Mouse (Mus musculus) stomach, embryonic 14.5 days (tissue): Measurements from ENCODE around the gene Pcyt1a. TPM values are rescaled to one million over a fixed set of nuclear protein-coding genes. Genes with fewer than 3 reads are reported as not detected.
A peak's percentile ranks its signal among the peaks of the same experiment; 100 is the strongest.

Source experiments
- ATAC-seq: fragments of 200-750 bp; cut with Nextera tagmentation; 2 replicates; pipeline ENCODE4 v1.8.0; 2017; ENCODE audit warnings: low read depth, moderate TSS enrichment; ENCODE audit not compliant: insufficient number of reproducible peaks, insufficient read depth, low FRiP score
- H3K27ac ChIP-seq: fragments of 300-500 bp; sonication (generic); 2 replicates; pipeline ENCODE4 v1.5.1; 2014; ENCODE audit warnings: mild to moderate bottlenecking, low read length, moderate library complexity, mixed read lengths
- H3K27me3 ChIP-seq: fragments of 300-500 bp; sonication (generic); 2 replicates; pipeline ENCODE4 v1.6.1; 2014; ENCODE audit warnings: low read length, control low read depth, mixed read lengths; ENCODE audit not compliant: control insufficient read depth, insufficient read depth
- H3K36me3 ChIP-seq: fragments of 300-500 bp; sonication (generic); 2 replicates; pipeline ENCODE4 v1.6.1; 2014; ENCODE audit warnings: mild to moderate bottlenecking, control low read depth, low read length, moderate library complexity, mixed read lengths; ENCODE audit not compliant: control insufficient read depth, insufficient read depth
- H3K4me1 ChIP-seq: fragments of 300-500 bp; sonication (generic); 2 replicates; pipeline ENCODE4 v1.6.1; 2014; ENCODE audit warnings: low read length, control low read depth, mixed read lengths; ENCODE audit not compliant: control insufficient read depth, insufficient read depth
- H3K4me2 ChIP-seq: fragments of 300-500 bp; sonication (generic); replicated peaks from 2 replicates; pipeline ENCODE4 v1.6.1; 2014; ENCODE audit warnings: low read depth, low read length, control low read depth
- H3K4me3 ChIP-seq: fragments of 300-500 bp; sonication (generic); 2 replicates; pipeline ENCODE4 v1.5.1; 2014; ENCODE audit warnings: low read depth, low read length, control low read depth
- H3K9ac ChIP-seq: fragments of 300-500 bp; sonication (generic); replicated peaks from 2 replicates; pipeline ENCODE4 v1.6.1; 2014; ENCODE audit warnings: low read depth, mild to moderate bottlenecking, control low read depth, low read length, moderate library complexity, mixed read lengths
- H3K9me3 ChIP-seq: fragments of 300-500 bp; sonication (generic); 2 replicates; pipeline ENCODE4 v1.6.1; 2016; ENCODE audit warnings: low read depth, low read length, control low read depth; ENCODE audit not compliant: control insufficient read depth
- WGBS: fragments of 180-500 bp; shearing (Covaris S2); extraction: QIAGEN DNeasy Blood & Tissue Kit; methylation state at CpG from one replicate; pipeline ENCODE4 v1.1.7; 2014; 5-methylcytosine and 5-hydroxymethylcytosine counted together
- polyA plus RNA-seq: library from polyadenylated mRNA; unstranded; fragments of >200 nt; fragmentation: Nextera tagmentation; extraction: Ambion mirVana; gene quantifications from 2 replicates; pipeline ENCODE4 v1.2.1, GENCODE M21; 2014

Gene Pcyt1a
- polyA plus RNA-seq, 1 experiment from 2014 or later = 40.3 TPM

- no peak overlapping the region for H3K9ac ChIP-seq
- H3K36me3 ChIP-seq = peaks cover 7% of the 10 kb centered on the region
- 46% methylated on average over 3 of the region's 3 CpGs for WGBS
- no peak for ATAC-seq
- H3K4me3 ChIP-seq = no peak overlapping the region
- 0 out of 2 replicates have a peak overlapping the region, but pooled peaks have one; percentile 27 for H3K27ac ChIP-seq
- no peak overlapping the region for H3K4me2 ChIP-seq
- H3K4me1 ChIP-seq = peaks cover 3% of the 10 kb centered on the region; the same call in 1 of the 2 replicates
- H3K27me3 ChIP-seq = no peaks in the 10 kb centered on the region
- no peaks in the 10 kb centered on the region for H3K9me3 ChIP-seq
Measured at GRCm38 (mm10) chr16:32396541-32396835, 34.2 kb upstream of the Pcyt1a start.

- no peak overlapping the region for H3K4me2 ChIP-seq
- 67% methylated on average over 3 of the region's 3 CpGs for WGBS
- H3K36me3 ChIP-seq = peaks cover 1% of the 10 kb centered on the region; the same call in 1 of the 2 replicates
- H3K9me3 ChIP-seq = no peaks in the 10 kb centered on the region
- H3K27ac ChIP-seq = no peak overlapping the region
- peaks cover 3% of the 10 kb centered on the region; the same call in 1 of the 2 replicates for H3K4me1 ChIP-seq
- no peaks in the 10 kb centered on the region for H3K27me3 ChIP-seq
- no peak overlapping the region for H3K4me3 ChIP-seq
- no peak overlapping the region for H3K9ac ChIP-seq
- ATAC-seq = no peak
Measured at GRCm38 (mm10) chr16:32398206-32398605, 32.5 kb upstream of the Pcyt1a start.

- no peak for ATAC-seq
Measured at GRCm38 (mm10) chr16:32400267-32400666, 30.5 kb upstream of the Pcyt1a start, which contains the start of gene Tm4sf19. Gene Tm4sf19 (plus strand): TSS chr16:32400506.

GRCm38 (mm10) chr16:32401335-32401965, 29.3 kb upstream of the Pcyt1a start:
- Histone ChIP-seq H3K4me1 (peaks cover 3% of the 10 kb centered on the region; the same call in 1 of the 2 replicates), H3K9ac (no peak overlapping the region), H3K36me3 (no peaks in the 10 kb centered on the region), H3K27me3 (no peaks in the 10 kb centered on the region), H3K4me2 (no peak overlapping the region), H3K27ac (no peak overlapping the region), H3K4me3 (no peak overlapping the region), H3K9me3 (no peaks in the 10 kb centered on the region)
- 79% methylated on average over 9 of the region's 9 CpGs for WGBS
- ATAC-seq = no peak

More at GRCm38 (mm10) chr16:32400267-32400666, 30.5 kb upstream of the Pcyt1a start, which contains the start of gene Tm4sf19:
- 60% methylated on average over 7 of the region's 7 CpGs for WGBS
- Histone ChIP-seq H3K4me3 (no peak within 1 kb of the TSS), H3K4me2 (no peak within 1 kb of the TSS), H3K9ac (no peak within 1 kb of the TSS), H3K27me3 (no peaks in the 10 kb centered on the region), H3K9me3 (no peaks in the 10 kb centered on the region), H3K36me3 (no peaks in the 10 kb centered on the region), H3K27ac (no peak within 1 kb of the TSS), H3K4me1 (peaks cover 3% of the 10 kb centered on the region; the same call in 1 of the 2 replicates)

DNA sequence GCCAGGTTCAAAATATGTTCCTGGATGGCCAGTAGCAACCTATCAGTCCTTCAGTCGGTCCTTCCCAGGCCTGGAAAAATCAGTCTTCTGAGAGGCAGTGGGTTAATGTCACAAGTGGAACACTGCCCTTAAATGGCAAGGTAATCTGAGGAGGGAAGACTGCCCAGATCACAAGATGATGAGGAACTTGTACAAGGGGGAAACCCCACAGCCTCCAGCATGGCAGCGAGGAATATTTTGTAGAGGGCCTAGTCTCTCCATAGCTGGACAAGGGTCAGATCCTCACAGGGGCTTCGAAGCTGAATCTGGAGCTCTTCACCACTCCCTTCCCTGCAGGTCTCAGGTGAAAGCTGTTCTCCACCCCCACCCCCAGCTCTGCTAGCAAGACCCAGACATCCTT, 27.9 kb upstream of the Pcyt1a start:
- no peak overlapping the region for H3K4me2 ChIP-seq
- H3K9ac ChIP-seq = no peak overlapping the region
- no peaks in the 10 kb centered on the region for H3K27me3 ChIP-seq
- H3K9me3 ChIP-seq = no peaks in the 10 kb centered on the region
- H3K36me3 ChIP-seq = no peaks in the 10 kb centered on the region
- H3K4me3 ChIP-seq = no peak overlapping the region
- 90% methylated on average over 3 of the region's 3 CpGs for WGBS
- no peak for ATAC-seq
- H3K4me1 ChIP-seq = no peaks in the 10 kb centered on the region
- H3K27ac ChIP-seq = no peak overlapping the region

DNA sequence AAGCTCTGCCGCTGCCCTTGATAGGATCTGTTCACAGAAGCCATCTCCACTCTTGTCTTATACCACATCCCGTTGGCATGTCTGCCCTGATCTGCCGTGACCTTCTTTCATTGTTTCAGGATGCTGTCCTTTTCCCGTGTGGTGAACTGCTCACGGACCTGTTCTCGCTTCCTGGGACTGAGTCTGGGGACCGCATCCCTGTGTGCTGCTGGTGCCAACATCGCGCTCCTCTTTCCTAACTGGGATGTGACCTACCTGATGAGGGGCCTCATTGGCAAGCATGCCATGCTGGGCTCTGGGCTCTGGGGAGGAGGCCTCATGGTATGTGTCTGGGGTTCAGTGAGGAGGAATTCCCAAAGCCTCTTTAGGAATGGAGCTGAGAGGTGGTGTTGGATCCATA, 25.0 kb upstream of the Pcyt1a start:
- H3K4me1 ChIP-seq = no peaks in the 10 kb centered on the region

GRCm38 (mm10) chr16:32406671-32407070, 24.1 kb upstream of the Pcyt1a start:
- Histone ChIP-seq H3K4me3 (no peak overlapping the region), H3K4me2 (no peak overlapping the region), H3K36me3 (no peaks in the 10 kb centered on the region), H3K9ac (no peak overlapping the region), H3K9me3 (no peaks in the 10 kb centered on the region), H3K4me1 (no peaks in the 10 kb centered on the region), H3K27ac (no peak overlapping the region), H3K27me3 (no peaks in the 10 kb centered on the region)
- no peak for ATAC-seq
- 76% methylated on average over 6 of the region's 6 CpGs for WGBS

More for the DNA sequence above, 25.0 kb upstream of the Pcyt1a start:
- Histone ChIP-seq H3K27ac (no peak overlapping the region), H3K9me3 (no peaks in the 10 kb centered on the region), H3K9ac (no peak overlapping the region), H3K27me3 (no peaks in the 10 kb centered on the region), H3K36me3 (no peaks in the 10 kb centered on the region), H3K4me3 (no peak overlapping the region), H3K4me2 (no peak overlapping the region)
- 92% methylated on average over 9 of the region's 9 CpGs for WGBS
- ATAC-seq = no peak

GRCm38 (mm10) chr16:32407730-32408129, 23.0 kb upstream of the Pcyt1a start:
- no peak overlapping the region for H3K4me3 ChIP-seq
- ATAC-seq = no peak
- 70% methylated on average over 10 of the region's 10 CpGs for WGBS

GRCm38 (mm10) chr16:32417457-32417856, 13.3 kb upstream of the Pcyt1a start:
- no peaks in the 10 kb centered on the region for H3K27me3 ChIP-seq
- H3K9me3 ChIP-seq = no peaks in the 10 kb centered on the region
- no peak overlapping the region for H3K27ac ChIP-seq
- H3K4me3 ChIP-seq = no peak overlapping the region
- no peaks in the 10 kb centered on the region for H3K36me3 ChIP-seq
- H3K9ac ChIP-seq = no peak overlapping the region
- no peak overlapping the region for H3K4me2 ChIP-seq
- WGBS = 41% methylated on average over 1 of the region's 1 CpGs
- ATAC-seq = no peak
- peaks cover 10% of the 10 kb centered on the region for H3K4me1 ChIP-seq

More at GRCm38 (mm10) chr16:32407730-32408129, 23.0 kb upstream of the Pcyt1a start:
- no peaks in the 10 kb centered on the region for H3K9me3 ChIP-seq
- no peak overlapping the region for H3K9ac ChIP-seq
- H3K27me3 ChIP-seq = no peaks in the 10 kb centered on the region
- H3K4me2 ChIP-seq = no peak overlapping the region
- no peaks in the 10 kb centered on the region for H3K36me3 ChIP-seq
- no peak overlapping the region for H3K27ac ChIP-seq
- no peaks in the 10 kb centered on the region for H3K4me1 ChIP-seq
